Mouse (Mus musculus) liver, adult 2 months (tissue): ENCODE data around the gene Lpp. TPM values are rescaled to one million over a fixed set of nuclear protein-coding genes. Genes with fewer than 3 reads are reported as not detected.

Experiments used
- DNase-seq: peaks from one replicate; pipeline ENCODE4 v3.0.0-alpha.2; 2011; ENCODE audit warnings: low read depth, low spot score; ENCODE audit errors: extremely low read depth
- H3K27ac ChIP-seq: fragments of 200-500 bp; replicated peaks from 2 replicates; pipeline ENCODE4 v1.5.1; 2012; ENCODE audit warnings: low read depth, mild to moderate bottlenecking, control low read depth, inconsistent platforms, low read length; ENCODE audit not compliant: insufficient read depth
- H3K27me3 ChIP-seq: fragments of 200-500 bp; 2 replicates; pipeline ENCODE4 v1.6.1; 2012; ENCODE audit warnings: mild to moderate bottlenecking, moderate library complexity, low read length, inconsistent platforms; ENCODE audit not compliant: control insufficient read depth, insufficient read depth
- H3K36me3 ChIP-seq: fragments of 200-500 bp; 2 replicates; pipeline ENCODE4 v1.6.1; 2012; ENCODE audit warnings: low read length, inconsistent platforms; ENCODE audit not compliant: control insufficient read depth, insufficient read depth
- H3K4me1 ChIP-seq: fragments of 200-500 bp; 2 replicates; pipeline ENCODE4 v1.6.1; 2011; ENCODE audit warnings: low read length; ENCODE audit not compliant: control insufficient read depth, insufficient read depth
- H3K4me3 ChIP-seq: fragments of 200-500 bp; 2 replicates; pipeline ENCODE4 v1.5.1; 2011; ENCODE audit warnings: low read depth, mild to moderate bottlenecking, control low read depth, low read length, moderate library complexity; ENCODE audit not compliant: insufficient read depth
- H3K79me2 ChIP-seq: fragments of 200-500 bp; 2 replicates; pipeline ENCODE4 v1.6.1; 2012; ENCODE audit warnings: inconsistent platforms, mild to moderate bottlenecking, low read length, moderate library complexity; ENCODE audit not compliant: control insufficient read depth, insufficient read depth
- H3K9ac ChIP-seq: fragments of 200-500 bp; 2 replicates; pipeline ENCODE4 v1.6.1; 2012; ENCODE audit warnings: low read depth, mild to moderate bottlenecking, control low read depth, inconsistent platforms, low read length
- CTCF ChIP-seq: fragments of 200-500 bp; IDR thresholded peaks from 2 replicates; pipeline ENCODE4 v1.5.1; 2011; ENCODE audit warnings: low read depth, low read length, control low read depth
- POLR2A ChIP-seq: fragments of 200-500 bp; IDR thresholded peaks from 2 replicates; pipeline ENCODE4 v1.6.1; 2011; ENCODE audit warnings: low read length, control low read depth; ENCODE audit not compliant: insufficient read depth; ENCODE audit errors: extremely low read depth
- WGBS: fragments of 180-500 bp; shearing (Covaris S2); methylation state at CpG from one replicate; pipeline ENCODE4 v1.1.7; 2018; 5-methylcytosine and 5-hydroxymethylcytosine counted together
- polyA plus RNA-seq: library from polyadenylated mRNA; depleted of rRNA; stranded (reverse); fragments of >200 nt; gene quantifications from 2 replicates; pipeline ENCODE4 v1.2.3, GENCODE M21; 2012
- total RNA-seq: library from RNA; depleted of rRNA; stranded (reverse); fragments of >200 nt; gene quantifications from 2 replicates; pipeline ENCODE4 v1.2.3, GENCODE M21; 2014

The Lpp gene
- total and polyA plus RNA-seq, 2 experiments: 7.5 to 23.0 TPM

DNA sequence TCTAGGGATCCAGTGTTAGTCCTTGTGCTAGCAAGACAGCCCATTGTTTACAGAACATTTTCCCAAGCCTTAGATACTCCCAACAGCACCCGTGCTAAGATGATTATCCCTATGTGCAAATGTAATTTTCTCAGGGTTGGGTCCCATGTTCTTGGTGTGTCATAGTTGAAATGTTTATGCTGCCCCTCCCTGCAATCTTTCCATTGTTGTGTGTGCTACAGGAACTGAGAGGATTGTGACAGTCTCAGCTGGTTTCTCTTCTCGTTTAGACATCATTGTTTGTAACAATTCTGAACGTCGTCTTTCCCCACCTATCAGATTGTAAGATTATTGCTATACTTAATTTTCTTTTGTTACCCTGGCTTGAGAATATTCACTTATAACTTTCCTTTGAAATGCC lies 200.2 kb downstream of the Lpp start:
- WGBS: 70% methylated on average over 4 of the region's 4 CpGs
- Histone ChIP-seq H3K27me3 (no peaks in the 10 kb centered on the region), H3K36me3 (no peaks in the 10 kb centered on the region), H3K4me3 (no peak overlapping the region), H3K4me1 (peaks cover 2% of the 10 kb centered on the region; the same call in 1 of the 2 replicates), H3K9ac (no peak overlapping the region), H3K79me2 (no peaks in the 10 kb centered on the region; the same call in 1 of the 2 replicates), H3K27ac (no peak overlapping the region)
- TF ChIP-seq POLR2A (no peak), CTCF (no peak)
- DNase-seq: peak; percentile 29

DNA sequence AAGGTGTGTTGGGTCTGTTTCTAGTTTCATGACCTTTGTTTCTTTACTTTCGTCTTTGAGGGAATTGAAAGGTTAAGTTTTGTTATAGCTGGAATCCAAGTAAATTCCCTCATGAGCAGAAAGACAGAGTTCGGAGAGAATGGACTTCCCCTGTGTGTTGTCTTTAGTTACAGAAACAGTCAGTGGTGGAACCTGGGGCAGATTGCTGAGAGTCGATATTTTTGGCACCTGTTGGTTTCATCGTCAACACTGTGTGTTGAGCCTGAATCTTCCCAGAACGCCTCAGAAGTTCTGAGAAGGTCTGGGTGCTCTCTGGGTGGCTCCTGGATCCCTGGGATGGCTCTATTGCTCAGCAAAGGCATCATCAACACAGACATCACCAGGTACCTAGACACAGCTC lies 201.2 kb downstream of the Lpp start:
- DNase-seq: no peak
- no peaks in the 10 kb centered on the region; the same call in 1 of the 2 replicates for H3K79me2 ChIP-seq
- no peak overlapping the region for H3K4me3 ChIP-seq
- TF ChIP-seq POLR2A (no peak), CTCF (no peak)
- H3K9ac ChIP-seq: no peak overlapping the region
- peaks cover 2% of the 10 kb centered on the region; the same call in 1 of the 2 replicates for H3K4me1 ChIP-seq
- no peak overlapping the region for H3K27ac ChIP-seq
- no peaks in the 10 kb centered on the region for H3K27me3 ChIP-seq
- WGBS: 73% methylated on average over 5 of the region's 5 CpGs
- no peaks in the 10 kb centered on the region for H3K36me3 ChIP-seq

DNA sequence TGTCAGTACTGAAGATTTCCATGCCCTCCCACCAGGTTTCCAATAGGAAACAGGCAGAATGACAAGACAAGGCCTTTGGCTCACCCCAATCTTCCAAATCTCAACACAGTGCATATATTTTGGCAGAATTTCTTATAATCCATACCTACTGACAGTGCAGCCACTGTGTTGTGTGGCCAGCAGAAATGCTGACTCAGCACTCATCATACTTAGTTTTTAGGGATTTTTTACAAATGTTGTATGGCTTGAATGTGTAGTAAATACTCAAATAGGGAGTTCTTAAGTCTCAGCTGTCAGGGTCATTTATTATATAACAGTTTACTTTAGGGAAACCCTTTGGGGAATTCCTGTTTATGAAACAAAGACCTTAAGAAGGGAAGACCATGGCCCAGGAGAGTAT lies 202.2 kb downstream of the Lpp start:
- H3K79me2 ChIP-seq: no peaks in the 10 kb centered on the region; the same call in 1 of the 2 replicates
- no peaks in the 10 kb centered on the region for H3K36me3 ChIP-seq
- DNase-seq: no peak
- TF ChIP-seq POLR2A (no peak), CTCF (no peak)
- H3K27me3 ChIP-seq: no peaks in the 10 kb centered on the region
- no peak overlapping the region for H3K9ac ChIP-seq
- H3K27ac ChIP-seq: no peak overlapping the region
- no peak overlapping the region for H3K4me3 ChIP-seq
- peaks cover 2% of the 10 kb centered on the region; the same call in 1 of the 2 replicates for H3K4me1 ChIP-seq

DNA sequence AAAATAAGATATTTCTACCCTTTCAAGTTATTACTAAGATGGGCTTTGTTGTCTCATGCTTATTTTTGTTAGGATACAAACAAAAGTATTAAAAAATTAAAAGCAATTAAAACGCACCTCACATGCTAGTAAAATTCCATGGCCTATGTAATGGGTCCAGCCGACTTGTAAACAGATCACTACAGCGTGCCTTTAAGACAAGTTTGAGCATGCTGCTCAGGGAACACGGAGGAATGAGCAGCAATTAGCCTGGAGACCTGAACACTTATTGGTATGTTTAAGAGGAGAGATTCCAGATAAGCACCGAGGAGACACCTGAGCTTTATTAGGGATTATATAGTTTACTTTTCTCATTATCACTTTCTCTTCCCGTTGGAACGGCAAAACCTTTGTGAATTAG lies 205.3 kb downstream of the Lpp start:
- 77% methylated on average over 7 of the region's 7 CpGs for WGBS
- TF ChIP-seq CTCF (no peak), POLR2A (no peak)
- no peak for DNase-seq

DNA sequence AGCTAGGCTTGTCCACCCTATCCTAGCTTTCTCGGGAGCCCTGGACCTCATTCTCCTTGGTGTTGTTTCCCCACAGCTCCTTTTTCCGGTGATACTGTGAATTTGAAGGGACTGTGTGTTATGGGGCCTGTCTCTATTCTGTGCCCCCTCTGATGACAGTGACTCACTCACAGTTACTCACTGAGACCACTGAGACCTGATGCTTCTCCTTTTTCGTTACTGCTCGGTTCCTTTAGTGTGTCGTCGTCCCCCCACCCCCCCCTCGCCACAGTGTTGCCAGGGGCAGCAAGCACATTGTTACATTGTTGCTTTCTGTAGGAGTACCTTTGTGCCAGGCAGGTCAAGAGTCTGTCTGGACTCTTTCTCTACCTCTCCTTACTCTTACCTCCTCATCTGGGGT lies 206.5 kb downstream of the Lpp start:
- 90% methylated on average over 7 of the region's 7 CpGs for WGBS
- Histone ChIP-seq H3K27me3 (no peaks in the 10 kb centered on the region), H3K4me1 (no peaks in the 10 kb centered on the region; the same call in 1 of the 2 replicates), H3K27ac (no peak overlapping the region), H3K4me3 (no peak overlapping the region), H3K36me3 (no peaks in the 10 kb centered on the region), H3K79me2 (peaks cover 4% of the 10 kb centered on the region; the same call in 1 of the 2 replicates), H3K9ac (no peak overlapping the region)
- TF ChIP-seq POLR2A (no peak), CTCF (no peak)
- no peak for DNase-seq

More for the DNA sequence above, 205.3 kb downstream of the Lpp start:
- no peak overlapping the region for H3K27ac ChIP-seq
- peaks cover 4% of the 10 kb centered on the region; the same call in 1 of the 2 replicates for H3K79me2 ChIP-seq
- H3K36me3 ChIP-seq: no peaks in the 10 kb centered on the region
- H3K4me1 ChIP-seq: no peaks in the 10 kb centered on the region; the same call in 1 of the 2 replicates
- no peak overlapping the region for H3K4me3 ChIP-seq
- no peak overlapping the region for H3K9ac ChIP-seq
- H3K27me3 ChIP-seq: no peaks in the 10 kb centered on the region

DNA sequence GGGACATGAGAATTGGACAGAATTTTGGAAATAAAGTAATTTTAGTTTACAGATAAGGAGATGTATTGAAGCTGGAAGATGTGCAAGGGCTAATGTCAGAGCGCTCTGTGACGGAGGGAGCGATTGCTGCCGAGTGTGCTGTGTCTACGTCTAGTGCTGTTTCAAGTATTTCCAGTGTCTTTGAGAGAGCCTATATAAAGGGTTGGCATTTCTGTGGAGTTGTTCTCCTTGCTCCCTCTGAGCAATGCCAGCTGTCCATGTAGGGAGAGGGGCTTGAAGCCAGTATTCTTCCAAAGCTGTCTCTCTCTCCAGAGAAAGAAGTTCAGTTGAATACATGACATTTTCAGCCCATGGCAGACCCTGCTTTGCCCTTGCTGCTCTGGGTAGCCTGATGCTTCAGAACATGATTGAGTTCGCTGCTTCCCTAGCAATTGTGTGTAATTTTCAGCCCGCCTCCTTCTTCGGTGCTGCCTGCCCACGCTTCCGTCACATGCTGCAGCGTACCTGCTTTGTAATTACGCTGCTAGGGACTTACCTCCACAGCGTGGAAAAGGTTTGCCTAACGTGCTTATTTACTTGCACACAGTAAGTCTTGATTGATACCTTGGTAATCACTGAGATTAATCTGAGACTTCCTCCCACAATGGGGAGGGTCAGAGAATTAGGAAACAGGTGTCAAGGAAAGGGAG lies 207.1 kb downstream of the Lpp start:
- no peaks in the 10 kb centered on the region; the same call in 1 of the 2 replicates for H3K4me1 ChIP-seq
- DNase-seq: no peak
- no peaks in the 10 kb centered on the region for H3K27me3 ChIP-seq
- H3K79me2 ChIP-seq: peaks cover 4% of the 10 kb centered on the region; the same call in 1 of the 2 replicates
- no peak for TF ChIP-seq CTCF
- no peak for TF ChIP-seq POLR2A
- no peak overlapping the region for H3K9ac ChIP-seq
- no peaks in the 10 kb centered on the region for H3K36me3 ChIP-seq
- no peak overlapping the region for H3K4me3 ChIP-seq
- no peak overlapping the region for H3K27ac ChIP-seq
- WGBS: 94% methylated on average over 14 of the region's 14 CpGs
